Mouse (Mus musculus): ENCODE data around the gene Rslcan18. TPM values are rescaled to one million over a fixed set of nuclear protein-coding genes. Genes with fewer than 3 reads are reported as not detected.

The Rslcan18 gene
- polyA plus RNA-seq, 1 experiment from 2014 or later = not detected

DNA sequence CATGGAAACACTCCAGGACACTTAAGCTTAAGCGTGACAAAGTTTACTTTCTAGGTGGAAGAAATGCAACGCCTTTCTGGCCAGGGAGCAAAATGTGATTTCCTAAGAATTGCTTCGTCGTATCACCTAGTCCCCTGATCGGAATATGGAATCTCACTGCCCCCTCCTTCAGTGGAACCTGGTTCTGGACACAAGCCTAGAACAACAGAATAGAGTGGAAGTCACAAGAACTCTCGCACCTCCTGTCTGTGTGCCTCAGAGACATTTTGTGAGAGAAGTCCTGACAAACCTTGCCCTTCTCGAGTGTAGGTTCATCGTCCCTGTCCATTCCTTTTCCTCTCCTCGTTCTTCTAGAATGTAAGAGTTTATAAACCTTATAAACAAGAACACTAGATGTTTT lies 8.4 kb downstream of the Rslcan18 start:
- WGBS = 71% methylated on average over 9 of the region's 9 CpGs
- ATAC-seq (ENCODE audit: low FRiP score) = no peak
- peak overlapping the region; percentile 63 for H3K9ac ChIP-seq

DNA sequence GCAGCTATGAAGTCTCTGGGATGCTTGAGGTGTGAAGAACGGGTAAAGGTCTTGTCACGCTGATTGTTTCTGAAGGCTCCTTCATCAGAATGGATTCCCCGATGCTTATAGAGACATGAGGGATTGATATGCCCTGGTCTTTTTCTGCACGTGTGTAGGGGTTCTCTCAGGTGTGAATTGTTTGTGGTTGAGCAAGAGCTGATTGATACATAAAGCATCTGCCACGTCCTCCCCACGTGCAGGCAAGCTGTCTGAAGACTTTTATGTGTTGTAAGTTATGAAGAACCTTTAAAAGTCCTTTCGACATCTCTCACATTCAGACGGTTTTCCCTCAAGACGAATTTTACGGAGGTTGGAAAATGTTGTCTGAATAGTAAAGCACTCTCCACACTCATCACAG lies 18.2 kb downstream of the Rslcan18 start, which contains the start of gene Zfp708:
Gene Zfp708 (minus strand): TSS at position 101 of the 400 bp plus-strand sequence.
- Histone ChIP-seq H3K9ac (no peak within 1 kb of the TSS), H3K27me3 (ENCODE audit: control insufficient read depth, insufficient read depth, low read length) (no peaks in the 10 kb centered on the region), H3K36me3 (replicated peaks; ENCODE audit: control insufficient read depth, insufficient read depth) (no peaks in the 10 kb centered on the region), H3K4me1 (replicated peaks; ENCODE audit: control insufficient read depth, insufficient read depth, low read length) (no peaks in the 10 kb centered on the region), H3K4me2 (replicated peaks) (no peak within 1 kb of the TSS), H3K4me3 (replicated peaks; ENCODE audit: low read length) (no peak within 1 kb of the TSS), H3K27ac (no peak within 1 kb of the TSS), H3K9me3 (ENCODE audit: control insufficient read depth, low read length) (no peaks in the 10 kb centered on the region)
- DNase-seq (ENCODE audit: low spot score) (no peak), ATAC-seq (ENCODE audit: low FRiP score) (no peak)
- WGBS = 92% methylated on average over 10 of the region's 10 CpGs

More for the DNA sequence above, 8.4 kb downstream of the Rslcan18 start:
- Histone ChIP-seq H3K4me3 (replicated peaks; ENCODE audit: low read length) (peak overlapping the region; percentile 48), H3K27ac (no peak overlapping the region), H3K9me3 (ENCODE audit: control insufficient read depth, low read length) (no peaks in the 10 kb centered on the region), H3K4me1 (replicated peaks; ENCODE audit: control insufficient read depth, insufficient read depth, low read length) (peaks cover 7% of the 10 kb centered on the region), H3K27me3 (ENCODE audit: control insufficient read depth, insufficient read depth, low read length) (no peaks in the 10 kb centered on the region), H3K36me3 (replicated peaks; ENCODE audit: control insufficient read depth, insufficient read depth) (no peaks in the 10 kb centered on the region), H3K4me2 (replicated peaks) (peak overlapping the region; percentile 68)
- no peak for DNase-seq (ENCODE audit: low spot score)

DNA sequence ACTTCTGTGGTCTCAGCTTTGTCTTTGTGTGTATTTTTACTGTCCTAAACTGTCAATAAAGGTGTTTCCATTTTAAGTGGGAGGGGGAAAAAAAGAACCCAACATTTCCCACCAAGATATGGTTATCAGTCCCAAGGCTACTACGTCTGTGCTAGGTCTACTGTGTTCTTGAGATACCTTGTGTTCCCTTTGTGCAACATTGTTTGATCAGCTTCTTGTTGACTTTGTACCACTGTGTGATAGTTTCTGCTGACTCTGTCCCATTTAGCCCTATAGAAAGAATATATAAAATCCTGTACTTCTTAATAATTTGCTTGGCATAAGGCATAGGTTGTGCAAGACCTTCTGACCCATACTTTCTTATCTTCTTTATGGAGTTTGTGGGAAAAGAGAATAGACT lies 25.9 kb downstream of the Rslcan18 start:
- Histone ChIP-seq H3K36me3 (replicated peaks; ENCODE audit: control insufficient read depth, insufficient read depth) (no peaks in the 10 kb centered on the region), H3K4me3 (replicated peaks; ENCODE audit: low read length) (no peak overlapping the region), H3K27me3 (ENCODE audit: control insufficient read depth, insufficient read depth, low read length) (no peaks in the 10 kb centered on the region), H3K4me2 (replicated peaks) (no peak overlapping the region), H3K9me3 (ENCODE audit: control insufficient read depth, low read length) (no peaks in the 10 kb centered on the region), H3K27ac (no peak overlapping the region), H3K4me1 (replicated peaks; ENCODE audit: control insufficient read depth, insufficient read depth, low read length) (no peaks in the 10 kb centered on the region), H3K9ac (no peak overlapping the region)
- ATAC-seq (ENCODE audit: low FRiP score) (no peak), DNase-seq (ENCODE audit: low spot score) (no peak)
- 89% methylated on average over 1 of the region's 1 CpGs for WGBS

DNA sequence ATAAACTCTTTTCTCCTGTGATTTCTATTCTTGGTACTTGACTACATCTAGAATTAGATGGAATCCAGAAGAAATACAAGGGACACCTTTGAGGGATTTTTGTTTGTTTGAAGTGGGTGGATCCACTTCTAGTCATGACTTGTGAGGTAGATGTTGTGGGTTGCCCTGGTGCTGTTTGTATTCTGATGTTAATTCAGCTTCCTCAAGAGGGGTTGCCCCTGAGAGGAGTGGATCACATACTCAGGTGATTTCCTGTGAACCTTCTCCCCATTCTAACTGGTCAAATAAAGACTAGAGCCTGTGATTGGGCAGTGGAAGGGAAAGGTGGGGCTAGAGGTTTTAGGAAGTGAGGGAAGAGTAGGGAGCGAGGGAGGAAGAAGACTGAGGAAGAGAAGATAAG lies 34.1 kb downstream of the Rslcan18 start:
- peak overlapping the region; percentile 68; the same call in 1 of the 2 replicates for H3K9ac ChIP-seq
- peaks cover 9% of the 10 kb centered on the region; the same call in 1 of the 2 replicates for H3K9me3 ChIP-seq (ENCODE audit: control insufficient read depth, low read length)
- 63% methylated on average over 1 of the region's 1 CpGs for WGBS
- 0 out of 2 replicates have a peak overlapping the region, but pooled peaks have one; percentile 65 for H3K27ac ChIP-seq
- ATAC-seq (ENCODE audit: low FRiP score) (no peak), DNase-seq (ENCODE audit: low spot score) (no peak)
- H3K4me3 ChIP-seq (replicated peaks; ENCODE audit: low read length) = peak overlapping the region; percentile 55
- H3K4me2 ChIP-seq (replicated peaks) = peak overlapping the region; percentile 69
- no peaks in the 10 kb centered on the region for H3K27me3 ChIP-seq (ENCODE audit: control insufficient read depth, insufficient read depth, low read length)
- H3K36me3 ChIP-seq (replicated peaks; ENCODE audit: control insufficient read depth, insufficient read depth) = peaks cover 6% of the 10 kb centered on the region; the same call in 1 of the 2 replicates
- H3K4me1 ChIP-seq (replicated peaks; ENCODE audit: control insufficient read depth, insufficient read depth, low read length) = peaks cover 5% of the 10 kb centered on the region

DNA sequence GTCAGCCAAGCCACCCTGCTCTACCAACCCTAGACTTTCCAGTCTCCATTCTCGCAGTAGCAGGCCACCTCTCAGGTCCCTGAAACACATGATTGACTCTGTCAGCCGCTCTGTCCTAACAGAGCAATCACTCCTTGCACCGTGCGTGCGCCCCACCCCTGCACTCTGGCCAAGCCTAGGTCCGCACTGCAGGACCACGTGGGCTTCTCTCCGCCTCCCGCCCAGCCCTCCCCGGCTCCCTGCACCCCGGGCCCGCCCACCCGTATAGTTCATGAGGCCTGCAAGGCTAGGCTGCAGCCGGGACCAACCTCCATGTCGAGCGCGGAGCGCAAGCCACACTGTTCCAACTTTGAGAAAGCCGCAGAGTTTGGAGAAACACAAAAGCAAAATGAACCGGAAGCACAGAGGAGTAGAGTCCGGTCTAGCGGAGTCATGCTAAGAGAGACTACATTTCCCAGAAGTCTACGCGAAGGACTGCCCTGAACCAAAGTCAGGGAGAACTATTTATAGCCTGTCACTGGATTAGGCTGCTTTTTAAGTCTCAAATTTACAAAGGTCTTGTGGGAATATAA lies 34.8 kb downstream of the Rslcan18 start:
- peaks cover 5% of the 10 kb centered on the region for H3K4me1 ChIP-seq (replicated peaks; ENCODE audit: control insufficient read depth, insufficient read depth, low read length)
- H3K36me3 ChIP-seq (replicated peaks; ENCODE audit: control insufficient read depth, insufficient read depth) = peaks cover 7% of the 10 kb centered on the region; the same call in 1 of the 2 replicates
- H3K4me2 ChIP-seq (replicated peaks) = peak overlapping the region; percentile 69
- WGBS = 1% methylated on average over 24 of the region's 24 CpGs
- peak overlapping the region; percentile 65 for H3K27ac ChIP-seq
- peak; percentile 79 for DNase-seq (ENCODE audit: low spot score)
- H3K9me3 ChIP-seq (ENCODE audit: control insufficient read depth, low read length) = peaks cover 15% of the 10 kb centered on the region; the same call in 1 of the 2 replicates
- H3K9ac ChIP-seq = peak overlapping the region; percentile 68
- peak; percentile 97 for ATAC-seq (ENCODE audit: low FRiP score)
- no peaks in the 10 kb centered on the region for H3K27me3 ChIP-seq (ENCODE audit: control insufficient read depth, insufficient read depth, low read length)
- H3K4me3 ChIP-seq (replicated peaks; ENCODE audit: low read length) = peak overlapping the region; percentile 55

DNA sequence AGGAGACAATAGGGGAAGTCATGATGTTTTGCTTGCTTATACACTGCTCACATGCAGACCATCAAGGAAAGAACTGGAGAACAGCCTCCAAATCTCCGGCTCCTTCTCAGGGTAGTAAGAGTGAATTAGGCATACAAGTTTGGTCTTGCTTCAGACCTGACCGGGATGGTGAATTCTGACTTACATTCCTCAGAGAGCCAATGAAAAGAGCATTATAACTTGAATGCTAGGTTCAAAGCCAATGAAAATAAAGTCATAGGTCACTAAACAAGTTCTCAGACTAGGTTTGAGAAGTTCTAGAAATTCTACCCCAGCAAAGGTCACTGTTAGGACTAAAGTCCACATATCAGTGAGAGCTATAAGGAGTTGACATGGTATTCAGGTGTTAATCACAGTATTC lies 38.8 kb downstream of the Rslcan18 start:
- peaks cover 30% of the 10 kb centered on the region for H3K36me3 ChIP-seq (replicated peaks; ENCODE audit: control insufficient read depth, insufficient read depth)
- peaks cover 34% of the 10 kb centered on the region for H3K9me3 ChIP-seq (ENCODE audit: control insufficient read depth, low read length)
- ATAC-seq (ENCODE audit: low FRiP score) (no peak), DNase-seq (ENCODE audit: low spot score) (no peak)
- 100% methylated on average over 2 of the region's 2 CpGs for whole genome bisulfite sequencing
- H3K4me1 ChIP-seq (replicated peaks; ENCODE audit: control insufficient read depth, insufficient read depth, low read length) = peaks cover 5% of the 10 kb centered on the region
- H3K4me2 ChIP-seq (replicated peaks) = no peak overlapping the region
- H3K9ac ChIP-seq = no peak overlapping the region
- H3K27me3 ChIP-seq (ENCODE audit: control insufficient read depth, insufficient read depth, low read length) = no peaks in the 10 kb centered on the region
- no peak overlapping the region for H3K27ac ChIP-seq
- no peak overlapping the region for H3K4me3 ChIP-seq (replicated peaks; ENCODE audit: low read length)

DNA sequence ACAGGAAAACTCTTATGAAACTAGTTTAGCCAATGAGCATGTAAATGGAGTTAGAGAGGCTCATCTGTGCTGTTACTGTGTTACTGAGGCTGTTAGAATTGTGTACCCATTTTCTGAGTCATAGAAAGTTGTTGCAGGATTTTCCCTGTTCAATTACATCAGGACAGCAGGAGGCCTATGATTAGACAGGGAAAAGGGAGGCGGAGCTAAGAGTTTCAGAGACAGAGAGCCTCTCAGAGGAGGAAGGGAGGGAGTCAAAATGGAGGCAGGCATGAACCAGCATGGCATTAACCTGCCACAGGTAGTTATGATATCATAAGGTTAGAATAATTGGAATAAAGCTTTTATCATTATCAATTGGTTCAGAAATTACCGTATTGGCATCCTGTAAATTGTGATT lies 43.3 kb downstream of the Rslcan18 start:
- ATAC-seq (ENCODE audit: low FRiP score) (no peak), DNase-seq (ENCODE audit: low spot score) (no peak)
- Histone ChIP-seq H3K36me3 (replicated peaks; ENCODE audit: control insufficient read depth, insufficient read depth) (peaks cover 54% of the 10 kb centered on the region), H3K27ac (no peak overlapping the region), H3K4me1 (replicated peaks; ENCODE audit: control insufficient read depth, insufficient read depth, low read length) (no peaks in the 10 kb centered on the region), H3K27me3 (ENCODE audit: control insufficient read depth, insufficient read depth, low read length) (no peaks in the 10 kb centered on the region), H3K9me3 (ENCODE audit: control insufficient read depth, low read length) (peaks cover 58% of the 10 kb centered on the region), H3K9ac (no peak overlapping the region), H3K4me2 (replicated peaks) (no peak overlapping the region), H3K4me3 (replicated peaks; ENCODE audit: low read length) (no peak overlapping the region)
- WGBS = 99% methylated on average over 2 of the region's 2 CpGs

DNA sequence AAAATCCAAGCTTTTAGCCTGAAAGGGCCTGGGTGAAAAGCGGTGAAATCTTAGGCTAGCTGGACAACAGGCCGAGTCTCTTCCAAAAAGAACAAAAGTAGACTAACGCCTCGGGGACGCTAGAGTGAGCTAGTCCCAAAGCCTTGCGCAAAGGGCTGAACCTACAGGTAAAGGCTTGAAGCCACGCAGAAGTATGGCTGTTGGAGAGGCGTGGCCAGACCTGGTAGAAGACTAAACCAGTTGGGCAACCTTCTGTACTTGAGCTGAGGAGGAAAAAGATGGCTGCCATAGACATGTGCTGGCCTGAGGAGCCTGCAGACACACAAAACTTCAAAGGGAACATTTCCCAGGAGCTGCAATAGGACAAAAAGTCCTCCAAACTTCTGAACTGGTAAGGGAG lies 50.7 kb downstream of the Rslcan18 start:
- Histone ChIP-seq H3K9me3 (ENCODE audit: control insufficient read depth, low read length) (peaks cover 28% of the 10 kb centered on the region), H3K27ac (no peak overlapping the region), H3K4me1 (replicated peaks; ENCODE audit: control insufficient read depth, insufficient read depth, low read length) (peaks cover under 1% of the 10 kb centered on the region; the same call in 1 of the 2 replicates), H3K9ac (no peak overlapping the region), H3K27me3 (ENCODE audit: control insufficient read depth, insufficient read depth, low read length) (no peaks in the 10 kb centered on the region), H3K4me2 (replicated peaks) (no peak overlapping the region), H3K4me3 (replicated peaks; ENCODE audit: low read length) (no peak overlapping the region), H3K36me3 (replicated peaks; ENCODE audit: control insufficient read depth, insufficient read depth) (peaks cover 14% of the 10 kb centered on the region)
- no peak for DNase-seq (ENCODE audit: low spot score)
- WGBS = 90% methylated on average over 8 of the region's 8 CpGs
- ATAC-seq (ENCODE audit: low FRiP score) = no peak

DNA sequence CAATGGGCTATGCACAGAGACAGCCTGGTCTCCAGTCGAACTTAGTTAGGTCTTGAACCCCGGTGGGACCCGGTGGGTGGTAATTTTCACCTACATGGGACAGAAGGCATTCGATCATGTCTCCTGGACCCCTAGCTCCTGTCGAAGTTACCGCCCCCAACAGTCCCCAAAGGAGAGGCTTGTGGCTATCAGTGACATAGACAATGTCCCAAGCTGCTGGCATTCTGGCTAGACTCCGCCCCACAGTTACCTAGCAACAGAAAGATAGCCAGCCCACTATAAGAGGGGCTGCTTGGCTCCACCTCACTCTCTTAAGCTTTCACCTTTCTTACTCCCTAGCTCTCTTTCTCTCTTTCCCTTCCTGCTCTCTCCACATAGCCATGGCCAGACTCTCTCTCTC lies 53.6 kb downstream of the Rslcan18 start:
- H3K27ac ChIP-seq = no peak overlapping the region
- H3K9ac ChIP-seq = no peak overlapping the region
- peaks cover 6% of the 10 kb centered on the region for H3K4me1 ChIP-seq (replicated peaks; ENCODE audit: control insufficient read depth, insufficient read depth, low read length)
- no peaks in the 10 kb centered on the region for H3K36me3 ChIP-seq (replicated peaks; ENCODE audit: control insufficient read depth, insufficient read depth)
- DNase-seq (ENCODE audit: low spot score) (no peak), ATAC-seq (ENCODE audit: low FRiP score) (no peak)
- no peak overlapping the region for H3K4me2 ChIP-seq (replicated peaks)
- H3K9me3 ChIP-seq (ENCODE audit: control insufficient read depth, low read length) = peaks cover 5% of the 10 kb centered on the region; the same call in 1 of the 2 replicates
- no peak overlapping the region for H3K4me3 ChIP-seq (replicated peaks; ENCODE audit: low read length)
- WGBS = 59% methylated on average over 7 of the region's 7 CpGs
- H3K27me3 ChIP-seq (ENCODE audit: control insufficient read depth, insufficient read depth, low read length) = no peaks in the 10 kb centered on the region

Data from hindbrain, embryonic 14.5 days (tissue).